Mouse (Mus musculus): ENCODE measurements around the gene Nat8f5. TPM values are rescaled to one million over a fixed set of nuclear protein-coding genes. Genes with fewer than 3 reads are reported as not detected.

The Nat8f5 gene
- polyA plus RNA-seq, 1 experiment from 2014 or later = 0.59 TPM

Small RNAs within 50 kb of the gene (microRNA-seq; reads per million reads assigned to microRNA genes)
- not detected for gene Mir6375

Other genes starting within 250 kb of the Nat8f5 start
- 2.1 and 2.2 TPM in 2 replicates for gene Alms1, start 233.4 kb downstream of the Nat8f5 start, polyA plus RNA-seq (2015; fragmentation: Nextera tagmentation; extraction: Ambion mirVana)
- gene Nat8f7, start 107.8 kb downstream of the Nat8f5 start, polyA plus RNA-seq (2015; fragmentation: Nextera tagmentation; extraction: Ambion mirVana) = 0.21 TPM in 1 of 2 replicates, not detected in the other
- 0.09 TPM in 1 of 2 replicates, not detected in the other for gene Nat8f3, start 55.2 kb downstream of the Nat8f5 start, polyA plus RNA-seq (2015; fragmentation: Nextera tagmentation; extraction: Ambion mirVana)
- not detected in 2 replicates for gene Nat8f6, start within 50 bp of the Nat8f5 start, polyA plus RNA-seq (2015; fragmentation: Nextera tagmentation; extraction: Ambion mirVana)
- gene Nat8, start 11.1 kb upstream of the Nat8f5 start, polyA plus RNA-seq (2015; fragmentation: Nextera tagmentation; extraction: Ambion mirVana) = 7.3 and 12.6 TPM in 2 replicates
- 0.04 TPM in 1 of 2 replicates, not detected in the other for gene Nat8f2, start 48.2 kb upstream of the Nat8f5 start, polyA plus RNA-seq (2015; fragmentation: Nextera tagmentation; extraction: Ambion mirVana)
- 6.3 and 6.4 TPM in 2 replicates for gene Nat8f4, start 83.9 kb upstream of the Nat8f5 start, polyA plus RNA-seq (2015; fragmentation: Nextera tagmentation; extraction: Ambion mirVana)
- gene Tprkb, start 90.9 kb upstream of the Nat8f5 start, polyA plus RNA-seq (2015; fragmentation: Nextera tagmentation; extraction: Ambion mirVana) = 48.4 and 53.3 TPM in 2 replicates
- 12.0 and 14.0 TPM in 2 replicates for gene Nat8f1, start 94.7 kb upstream of the Nat8f5 start, polyA plus RNA-seq (2015; fragmentation: Nextera tagmentation; extraction: Ambion mirVana)
- 34.2 and 41.1 TPM in 2 replicates for gene Dusp11, start 140.7 kb upstream of the Nat8f5 start, polyA plus RNA-seq (2015; fragmentation: Nextera tagmentation; extraction: Ambion mirVana)
- not detected in 2 replicates for gene Figla, start 195.2 kb upstream of the Nat8f5 start, polyA plus RNA-seq (2015; fragmentation: Nextera tagmentation; extraction: Ambion mirVana)
- gene Add2, start 207.7 kb upstream of the Nat8f5 start, polyA plus RNA-seq (2015; fragmentation: Nextera tagmentation; extraction: Ambion mirVana) = 5.5 and 8.0 TPM in 2 replicates